Mouse (Mus musculus) WW6 (cell line): ENCODE data around the gene Dnajb8.

Experiments used
- DNase-seq: peaks from one replicate; pipeline ENCODE4 v3.0.0-alpha.2; 2013; ENCODE audit warnings: low read depth, low spot score

Gene Dnajb8

DNA sequence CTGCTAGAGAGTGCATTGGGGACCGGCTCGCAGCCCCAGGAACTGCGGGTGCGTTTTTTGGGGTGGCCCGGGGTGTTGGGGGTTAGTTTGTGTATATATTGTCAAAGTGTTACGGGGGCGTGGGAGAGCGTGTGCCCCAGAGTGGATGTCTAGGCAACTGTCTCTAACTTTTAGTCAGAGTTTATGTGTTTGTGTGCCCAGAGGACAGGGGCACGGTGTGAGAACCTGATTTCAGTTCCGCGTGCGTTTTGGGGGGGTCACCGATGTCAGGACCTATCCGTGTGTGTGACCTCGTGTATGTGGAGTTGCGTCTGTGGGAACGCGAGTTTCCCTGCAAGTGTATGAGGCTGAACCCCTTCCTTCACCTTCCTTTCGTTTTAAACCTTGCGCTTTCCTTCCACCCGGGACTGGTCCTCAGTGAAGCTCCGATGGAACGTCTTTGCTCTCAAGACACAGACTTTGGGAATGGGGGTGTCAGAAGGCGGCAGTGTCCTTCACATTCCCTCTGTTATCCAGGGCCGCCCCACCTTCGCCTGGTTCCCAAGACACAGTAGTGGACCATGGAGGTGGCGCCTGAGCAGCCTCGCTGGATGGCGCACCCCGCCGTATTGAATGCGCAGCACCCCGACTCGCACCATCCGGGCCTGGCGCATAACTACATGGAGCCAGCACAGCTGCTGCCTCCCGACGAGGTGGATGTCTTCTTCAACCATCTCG, 22.9 kb upstream of the Dnajb8 start:
- DNase-seq, result no peak

DNA sequence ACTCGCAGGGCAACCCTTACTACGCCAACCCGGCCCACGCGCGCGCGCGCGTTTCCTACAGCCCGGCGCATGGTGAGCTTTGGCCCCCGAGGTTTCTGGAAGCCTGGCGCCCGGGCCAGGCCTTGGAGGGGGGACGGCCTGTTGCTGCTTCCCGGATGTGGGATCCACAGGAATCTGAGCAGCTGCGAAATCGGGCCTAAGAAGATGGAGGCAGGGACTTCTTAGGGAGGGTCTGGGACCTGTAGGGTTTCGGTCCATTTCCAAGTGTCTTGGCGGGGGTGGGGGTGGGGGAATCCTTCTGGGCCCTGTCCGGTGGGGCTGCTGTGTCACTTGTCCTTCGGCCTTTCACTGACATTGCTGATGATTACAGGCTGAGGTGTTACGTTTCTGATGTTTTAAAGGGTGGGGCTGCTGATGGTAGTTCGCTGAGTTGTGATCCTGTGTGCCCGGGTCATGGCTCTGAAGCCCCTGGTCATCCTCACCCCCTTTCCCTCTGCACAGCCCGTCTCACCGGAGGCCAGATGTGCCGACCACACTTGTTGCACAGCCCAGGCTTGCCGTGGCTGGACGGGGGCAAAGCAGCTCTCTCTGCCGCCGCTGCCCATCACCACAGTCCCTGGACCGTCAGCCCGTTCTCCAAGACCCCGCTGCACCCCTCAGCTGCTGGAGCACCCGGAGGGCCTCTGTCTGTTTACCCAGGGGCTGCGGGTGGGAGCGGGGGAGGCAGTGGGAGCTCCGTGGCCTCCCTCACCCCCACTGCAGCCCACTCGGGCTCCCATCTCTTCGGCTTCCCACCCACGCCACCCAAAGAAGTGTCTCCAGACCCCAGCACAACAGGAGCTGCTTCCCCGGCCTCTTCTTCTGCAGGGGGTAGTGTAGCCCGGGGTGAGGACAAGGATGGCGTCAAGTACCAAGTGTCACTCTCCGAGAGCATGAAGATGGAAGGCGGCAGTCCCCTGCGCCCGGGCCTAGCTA, 22.1 kb upstream of the Dnajb8 start:
- DNase-seq, result no peak

DNA sequence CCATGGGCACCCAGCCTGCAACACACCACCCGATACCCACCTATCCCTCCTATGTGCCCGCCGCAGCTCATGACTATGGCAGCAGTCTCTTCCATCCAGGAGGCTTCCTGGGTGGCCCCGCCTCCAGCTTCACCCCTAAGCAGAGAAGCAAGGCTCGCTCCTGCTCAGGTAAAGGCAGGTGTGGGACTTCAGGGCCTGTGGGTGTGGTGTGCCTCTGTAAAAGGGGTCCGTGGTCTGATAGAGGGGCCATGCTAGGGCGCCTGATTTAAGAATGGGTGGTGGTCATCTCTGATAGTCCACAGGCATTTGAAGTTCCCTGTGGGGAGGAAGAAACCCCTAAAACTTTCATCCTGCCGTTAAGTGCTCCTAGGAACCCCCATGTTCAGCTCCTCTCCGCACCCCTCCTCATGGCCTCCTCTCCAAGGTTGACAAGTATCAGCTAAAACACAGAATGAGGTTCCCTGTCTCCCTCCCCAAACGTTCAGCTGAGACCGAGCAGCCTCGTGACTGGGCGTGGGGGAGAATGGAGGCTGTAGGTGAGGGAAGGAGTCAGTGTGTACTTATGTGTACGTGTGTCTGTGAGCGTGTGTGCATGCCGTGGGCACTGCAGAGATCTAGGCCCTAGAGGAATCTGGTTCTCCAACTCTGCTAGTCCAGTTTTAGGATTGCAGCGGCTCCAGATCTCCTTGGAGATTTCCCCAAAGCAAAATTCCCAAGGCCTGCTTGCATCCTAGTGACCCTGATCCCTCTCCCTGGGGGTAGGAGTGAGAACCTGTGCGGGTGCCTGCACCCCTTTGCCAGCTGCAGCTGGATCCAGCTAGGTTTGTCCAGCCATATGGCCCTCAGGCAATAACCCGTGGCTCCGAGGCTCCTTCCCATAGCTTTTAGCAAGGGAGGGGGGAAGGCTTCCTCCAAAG, 21.1 kb upstream of the Dnajb8 start:
- no peak for DNase-seq

DNA sequence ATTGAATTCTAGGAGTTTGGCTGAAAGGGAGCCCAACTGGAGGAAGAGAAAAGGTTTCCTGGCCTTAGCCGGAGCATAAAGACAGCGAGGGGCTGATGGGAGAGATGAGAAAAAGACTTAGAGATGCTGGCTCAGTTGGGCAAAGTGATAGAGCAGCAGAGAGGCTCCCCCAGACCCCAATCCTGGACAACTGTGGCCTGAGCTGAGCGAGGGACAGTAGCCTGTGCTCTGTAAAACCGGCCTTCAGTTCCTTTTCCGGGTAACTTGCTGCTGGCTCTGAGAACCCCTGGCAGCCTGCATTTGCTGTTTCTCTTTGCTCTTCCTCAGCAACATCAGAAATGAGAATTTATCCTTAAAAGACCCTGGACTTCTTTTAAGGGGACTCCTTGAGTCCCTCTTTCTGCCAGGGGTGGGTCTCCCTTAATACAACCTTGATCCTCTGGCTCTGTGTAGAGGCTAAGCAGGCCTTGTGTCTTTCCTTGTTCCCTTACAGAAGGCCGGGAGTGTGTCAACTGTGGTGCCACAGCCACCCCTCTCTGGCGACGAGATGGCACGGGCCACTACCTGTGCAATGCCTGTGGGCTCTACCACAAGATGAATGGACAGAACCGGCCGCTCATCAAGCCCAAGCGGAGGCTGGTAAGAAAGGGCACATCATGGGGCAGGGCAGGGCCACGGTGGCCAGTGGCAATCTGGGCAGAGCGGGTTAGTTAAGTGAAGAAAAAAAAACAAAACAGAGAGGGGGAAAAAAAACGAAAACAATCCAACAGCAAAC, 20.0 kb upstream of the Dnajb8 start:
- no peak for DNase-seq

DNA sequence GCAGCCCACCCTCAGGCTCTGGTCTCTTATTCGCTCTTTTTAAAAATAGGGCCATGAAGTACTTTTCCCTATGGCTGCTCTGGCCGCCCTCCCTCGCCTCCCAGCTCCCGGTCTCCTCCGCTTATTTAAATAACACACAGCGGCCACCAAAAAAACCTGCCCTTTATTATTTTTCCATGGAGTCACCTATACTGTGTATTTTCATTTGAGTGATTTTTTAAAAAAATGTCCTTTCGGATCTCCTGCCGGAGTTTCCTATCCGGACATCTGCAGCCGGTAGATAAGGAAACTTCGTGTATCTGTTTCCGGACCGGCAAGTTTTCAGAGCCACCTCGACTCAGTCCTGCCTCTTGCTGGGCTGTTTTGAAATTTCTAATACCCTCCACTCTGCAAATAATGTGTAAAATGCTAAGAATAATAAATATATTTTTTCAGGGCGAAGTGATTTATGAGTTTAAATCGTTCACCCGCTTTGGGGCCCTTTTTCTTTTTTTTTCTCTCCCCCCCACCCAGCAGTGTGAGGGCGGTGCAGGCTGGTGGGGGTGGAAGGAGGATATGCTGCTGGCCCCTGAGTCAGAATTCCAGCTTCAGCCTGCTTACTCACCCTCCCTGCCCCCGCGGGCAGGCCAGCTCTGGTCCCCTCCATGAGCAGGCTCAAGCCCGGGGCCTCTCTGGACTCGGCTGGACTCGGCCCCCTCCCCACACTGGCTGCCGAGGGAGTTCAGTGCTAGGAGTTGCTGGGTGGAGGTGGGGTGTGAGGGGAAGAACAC, 19.0 kb upstream of the Dnajb8 start:
- DNase-seq, result no peak

DNA sequence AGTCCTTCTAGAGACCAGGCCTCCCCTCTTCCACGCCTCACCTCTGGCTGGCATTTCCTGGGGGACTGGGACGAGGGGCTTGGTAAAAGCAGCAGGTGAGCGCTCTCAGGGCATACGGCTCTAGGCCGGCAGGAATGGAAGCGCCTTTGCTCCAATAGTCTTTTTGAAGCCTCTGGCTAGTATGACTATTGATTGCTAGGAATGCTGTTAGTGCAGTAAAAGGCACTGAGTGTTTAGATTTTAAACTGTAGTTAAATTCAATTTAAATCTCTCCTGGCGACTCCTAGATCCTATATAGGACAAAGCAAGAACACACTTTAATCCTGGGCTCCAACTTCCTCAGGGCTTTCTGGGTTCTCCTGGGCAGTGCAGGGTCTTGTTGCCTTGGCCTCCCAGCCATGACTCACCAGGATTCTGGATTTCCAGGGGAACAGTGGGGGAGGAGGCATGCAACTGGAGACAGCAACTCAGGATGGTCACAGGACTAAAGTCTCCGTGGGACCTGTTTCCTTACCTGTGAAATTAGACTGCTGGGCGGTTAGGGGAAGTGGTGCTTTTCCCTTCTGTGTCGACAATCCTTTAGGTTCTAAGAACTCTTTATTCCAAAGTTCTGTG, 18.2 kb upstream of the Dnajb8 start:
- no peak for DNase-seq

DNA sequence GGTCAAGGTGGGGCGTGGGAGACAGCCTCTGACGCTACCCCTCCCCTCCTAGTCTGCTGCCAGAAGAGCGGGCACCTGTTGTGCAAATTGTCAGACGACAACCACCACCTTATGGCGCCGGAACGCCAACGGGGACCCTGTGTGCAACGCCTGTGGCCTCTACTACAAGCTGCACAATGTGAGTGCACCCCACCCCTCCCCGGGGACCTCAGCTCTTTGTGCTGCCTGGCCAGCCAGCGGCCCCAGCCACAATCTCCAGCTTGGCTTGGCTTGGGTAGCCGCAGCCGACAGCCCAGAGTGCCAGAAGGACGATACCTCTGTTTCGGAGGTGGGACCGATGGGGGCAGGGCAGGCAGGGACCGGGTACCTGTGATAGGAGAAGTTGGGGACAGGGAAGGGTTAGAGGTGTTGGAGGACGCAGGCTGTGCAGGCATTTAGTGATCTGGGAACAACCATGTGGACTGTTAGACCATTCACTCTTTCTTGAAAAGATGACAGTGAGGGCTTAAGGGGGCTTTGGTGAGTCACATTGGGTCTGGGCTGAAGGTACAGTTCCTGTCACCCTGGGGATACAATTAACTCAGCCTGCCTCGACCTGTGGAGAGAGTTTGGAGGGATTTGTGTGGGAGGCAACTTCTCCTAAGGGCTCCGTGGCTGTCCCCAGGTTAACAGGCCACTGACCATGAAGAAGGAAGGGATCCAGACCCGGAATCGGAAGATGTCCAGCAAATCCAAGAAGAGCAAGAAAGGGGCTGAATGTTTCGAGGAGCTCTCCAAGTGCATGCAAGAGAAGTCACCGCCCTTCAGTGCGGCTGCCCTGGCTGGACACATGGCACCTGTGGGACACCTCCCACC, 17.3 kb upstream of the Dnajb8 start:
- no peak for DNase-seq

DNA sequence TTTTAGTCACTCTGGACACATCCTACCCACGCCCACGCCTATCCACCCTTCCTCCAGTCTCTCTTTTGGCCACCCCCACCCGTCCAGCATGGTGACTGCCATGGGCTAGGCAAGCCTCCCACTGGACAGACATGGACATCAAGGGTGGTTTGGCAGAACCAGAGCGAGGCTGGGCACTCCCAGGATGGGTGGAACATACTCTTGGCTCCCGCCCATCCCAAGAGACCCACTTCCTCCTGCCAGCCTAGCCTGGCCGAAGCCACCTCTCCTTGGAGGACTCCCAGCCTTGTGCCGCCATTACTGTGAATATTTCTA, 16.7 kb upstream of the Dnajb8 start:
- no peak for DNase-seq

DNA sequence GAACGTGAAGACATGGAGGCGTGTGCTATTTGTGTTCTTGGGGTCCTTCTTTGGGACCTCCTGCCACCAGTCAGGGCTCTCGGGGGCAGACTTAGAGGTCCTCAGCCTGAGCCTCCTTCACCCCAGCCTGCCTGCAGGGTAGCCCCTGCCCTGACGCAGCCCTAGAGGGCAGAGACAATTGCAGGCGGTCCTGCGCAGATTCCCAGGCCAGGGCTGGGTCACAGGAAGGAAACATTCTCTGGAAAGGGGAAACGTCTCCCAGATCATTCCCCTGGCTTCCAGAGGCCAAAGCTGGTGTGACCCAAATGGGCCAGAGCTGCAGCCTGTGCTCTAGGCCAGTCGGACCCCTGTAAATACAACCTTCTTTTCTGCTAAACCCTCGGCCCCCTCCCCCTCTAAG, 16.1 kb upstream of the Dnajb8 start:
- no peak for DNase-seq

DNA sequence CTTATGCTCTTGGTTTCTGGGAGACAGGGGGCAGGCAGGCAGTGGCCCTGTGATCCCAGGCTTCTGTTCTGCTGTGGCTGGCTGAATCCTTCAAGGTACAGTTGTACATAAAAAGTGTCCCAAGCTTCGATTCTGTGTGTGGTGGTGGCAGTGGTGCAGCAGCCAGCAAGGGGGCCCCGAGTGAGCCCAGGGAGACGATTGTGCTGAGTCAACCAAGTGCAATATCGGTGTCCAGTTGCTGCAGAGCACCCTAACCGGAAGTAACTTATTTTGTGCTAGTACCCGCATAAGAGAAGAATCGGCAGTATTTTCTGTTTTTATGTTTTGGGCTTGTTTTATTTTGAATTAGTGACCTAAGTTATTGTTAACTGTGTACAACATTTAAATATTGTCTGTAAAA, 15.5 kb upstream of the Dnajb8 start:
- no peak for DNase-seq

DNA sequence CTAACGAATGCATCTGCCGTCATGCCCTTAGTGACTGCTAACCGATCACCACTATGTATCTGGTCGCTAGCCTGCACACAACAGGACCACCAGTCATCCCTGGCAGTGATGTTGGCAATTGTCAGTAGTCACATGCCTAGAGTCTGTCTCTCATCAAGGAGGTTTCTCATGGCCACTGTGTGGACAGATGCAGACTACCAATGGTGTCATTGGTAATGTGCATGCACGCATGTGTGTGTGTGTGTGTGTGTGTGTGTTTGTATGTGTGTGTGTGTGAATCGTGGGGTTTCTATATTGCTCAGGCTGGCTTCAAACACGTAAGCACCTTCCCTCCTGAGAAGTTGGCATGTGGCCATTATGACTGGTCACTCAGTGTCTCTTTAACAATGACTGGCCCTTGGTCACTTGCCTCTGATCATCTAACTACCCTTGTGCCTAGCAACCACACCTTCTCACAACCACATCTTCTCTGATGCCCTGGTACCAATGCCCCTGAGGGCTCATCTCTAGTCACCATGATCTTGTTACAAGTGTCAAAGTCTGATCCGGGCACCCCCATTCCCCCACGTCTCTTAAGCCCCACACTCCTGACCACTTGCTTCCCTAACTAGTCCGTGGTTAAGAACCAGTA, 14.6 kb upstream of the Dnajb8 start:
- DNase-seq, result no peak

DNA sequence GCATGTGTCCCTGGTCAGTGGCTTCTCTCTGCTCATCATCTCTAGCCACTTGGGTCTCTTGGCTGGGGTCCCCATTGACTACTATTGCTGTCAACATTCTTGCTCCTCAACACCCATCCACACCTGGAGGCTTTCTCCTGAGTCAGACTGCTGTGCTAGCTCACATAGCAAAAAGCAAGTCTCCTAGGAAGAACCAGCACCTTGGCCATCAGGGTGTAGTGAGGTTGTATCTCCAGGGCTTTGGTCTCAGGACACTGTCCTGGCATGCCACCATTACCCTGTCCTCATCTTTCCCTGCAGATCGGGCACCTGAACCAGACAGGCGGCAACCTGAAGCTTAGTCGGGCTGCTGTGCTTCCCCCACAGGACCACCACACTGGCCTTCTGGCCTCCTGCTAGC, 13.7 kb upstream of the Dnajb8 start:
- DNase-seq, result no peak

DNA sequence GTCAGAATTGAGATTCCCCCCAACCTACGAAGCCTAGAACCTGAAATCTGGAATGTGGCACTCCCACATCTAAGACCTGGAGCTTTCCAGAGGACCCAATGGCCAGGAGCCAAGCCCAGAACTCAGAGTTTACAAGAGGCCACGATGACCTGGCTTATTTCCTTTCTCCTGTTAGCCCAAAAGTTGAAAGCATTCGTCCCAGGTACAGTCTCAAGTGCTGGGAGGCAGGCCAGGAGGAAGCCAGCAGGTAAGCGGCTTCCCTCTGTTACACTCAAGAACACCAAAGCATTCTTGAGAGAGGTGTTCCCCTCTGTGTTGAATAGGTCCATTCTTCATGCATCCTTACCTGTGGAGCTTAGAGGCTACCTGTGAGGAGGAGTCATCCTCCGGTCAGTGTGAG, 12.6 kb upstream of the Dnajb8 start:
- no peak for DNase-seq

DNA sequence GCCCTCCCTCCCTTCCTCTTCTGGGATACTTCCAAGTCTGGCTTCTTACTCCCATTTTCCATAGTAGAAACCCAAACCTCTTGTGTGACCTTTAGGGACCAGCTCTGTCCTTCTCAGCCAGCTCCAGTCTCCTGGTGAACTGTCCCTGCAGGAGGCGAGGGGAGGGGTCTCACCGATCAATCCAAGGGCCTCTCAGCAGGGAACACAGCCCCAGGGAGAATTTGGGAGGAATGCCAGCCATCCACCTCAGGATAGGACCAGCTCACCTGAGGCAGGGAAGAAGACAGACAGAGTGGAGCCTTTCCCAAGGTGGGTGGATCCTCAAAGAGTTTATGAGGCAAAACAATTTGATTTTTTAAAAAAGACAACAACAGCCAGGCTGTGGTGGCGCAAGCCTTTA, 11.9 kb upstream of the Dnajb8 start:
- DNase-seq, result no peak

DNA sequence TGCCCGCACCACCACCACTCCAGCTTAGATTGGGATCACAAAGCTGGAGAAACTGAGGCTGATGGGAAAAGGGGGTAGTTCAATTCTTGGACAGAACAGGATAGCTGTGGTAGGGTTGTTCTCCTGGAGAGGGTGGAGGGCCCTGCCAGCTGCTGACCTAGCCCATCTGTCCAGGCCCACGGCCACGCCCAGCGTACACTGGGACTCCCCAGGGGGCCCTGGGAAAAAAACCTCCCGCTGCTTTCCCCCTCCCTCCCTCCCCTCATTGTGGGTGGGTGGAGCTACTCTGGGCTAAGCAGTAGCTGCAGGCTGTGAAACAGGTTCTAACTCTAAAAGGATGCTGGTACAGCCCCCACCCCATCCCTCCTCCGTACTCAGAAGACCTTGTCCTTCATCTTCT, 6.3 kb upstream of the Dnajb8 start:
- no peak for DNase-seq

DNA sequence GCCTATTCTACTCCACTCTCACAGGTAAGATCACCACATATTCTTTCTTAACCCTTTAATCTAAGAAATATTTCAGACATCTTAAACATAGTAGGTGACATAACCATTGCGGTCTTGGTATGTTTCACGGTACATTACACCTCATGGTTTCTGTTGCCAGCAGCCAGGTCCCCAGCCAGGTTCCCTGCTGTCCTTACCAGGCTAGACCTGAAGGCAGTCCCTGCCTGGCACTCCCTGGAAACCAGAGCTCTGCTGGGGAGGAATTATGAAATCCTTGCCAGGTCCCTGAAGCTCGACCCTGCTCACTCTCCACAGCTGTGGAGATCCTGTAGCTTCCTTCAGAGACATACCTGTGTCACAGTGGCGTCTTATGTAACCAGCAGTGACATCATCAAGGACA, 5.9 kb upstream of the Dnajb8 start:
- DNase-seq, result no peak

DNA sequence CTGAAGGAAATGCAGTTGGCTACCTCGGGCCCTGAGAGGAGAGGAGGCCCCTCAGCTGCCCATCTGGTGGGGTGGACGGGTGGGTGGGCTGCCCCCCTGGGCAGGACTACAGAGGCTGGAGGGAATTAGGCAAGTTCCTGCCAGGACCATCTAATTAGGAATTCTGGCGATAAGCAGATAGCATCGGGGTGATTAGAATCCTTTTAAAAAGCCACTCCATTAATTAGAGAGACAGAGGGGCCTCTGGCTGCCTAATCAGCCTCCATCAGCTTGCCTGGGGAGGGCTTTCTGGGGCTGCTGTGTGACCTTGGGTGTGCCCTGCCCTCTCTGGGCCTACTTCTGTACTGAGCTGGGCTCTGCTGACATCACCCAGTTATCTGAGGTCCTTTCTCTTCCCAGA, 3.0 kb upstream of the Dnajb8 start:
- DNase-seq, result no peak

DNA sequence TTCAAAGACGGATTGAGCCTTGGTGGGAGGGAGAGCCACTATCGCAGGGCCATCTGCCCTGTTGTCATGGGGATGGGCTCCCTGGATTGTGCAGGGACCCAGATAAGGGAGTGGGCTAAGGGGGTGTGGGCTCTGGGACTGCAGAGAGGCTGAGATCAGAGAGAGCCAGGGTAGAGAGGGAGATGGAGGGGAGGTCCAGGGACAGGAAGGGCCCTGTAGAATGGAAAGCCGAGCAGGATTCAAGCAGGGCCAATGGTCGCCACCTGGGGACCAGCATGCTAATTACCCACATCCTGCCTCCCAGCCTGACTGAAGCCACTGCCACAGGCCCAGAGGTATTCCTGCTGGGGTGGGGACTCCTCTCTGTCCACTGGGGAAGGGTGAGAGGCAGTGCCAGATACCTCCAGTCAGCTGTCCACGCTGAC, 4.5 kb downstream of the Dnajb8 start:
- no peak for DNase-seq

DNA sequence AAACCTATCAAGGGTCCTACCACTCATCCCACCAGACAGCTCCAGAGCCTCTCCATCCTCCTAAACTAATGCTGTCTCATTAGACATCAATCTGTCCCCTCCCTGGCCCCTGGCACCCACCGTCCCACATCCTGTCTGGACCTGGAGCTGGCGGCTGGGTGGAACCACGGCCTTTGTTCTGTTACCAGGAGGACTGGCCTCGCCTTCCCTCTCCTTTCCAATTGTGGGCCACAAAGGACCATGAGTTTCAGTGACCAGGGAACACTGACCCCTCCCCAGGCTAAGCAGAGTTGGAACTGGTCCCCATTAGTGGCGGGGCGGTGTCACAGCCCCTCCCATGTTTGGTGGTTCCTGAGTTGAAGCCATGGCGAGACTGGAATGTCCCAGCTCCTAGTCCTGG, 5.5 kb downstream of the Dnajb8 start:
- no peak for DNase-seq
